Mouse (Mus musculus) lung, postnatal 4 days (tissue): ENCODE measurements around the gene Ppp4r4.

ENCODE experiments used
- DNase-seq, 2 experiments: peaks; one replicate each; pipeline ENCODE4 v3.0.0; 2021

The Ppp4r4 gene

GRCm38 (mm10) chr12:103540429-103540828 is 8.3 kb downstream of the Ppp4r4 start:
- DNase-seq, result no peak

- no peak for DNase-seq
These were observed 11.3 kb downstream of the Ppp4r4 start for GRCm38 (mm10) chr12:103543351-103543750.

- DNase-seq, result no peak
These were observed 12.1 kb downstream of the Ppp4r4 start for GRCm38 (mm10) chr12:103544213-103544612.

DNA sequence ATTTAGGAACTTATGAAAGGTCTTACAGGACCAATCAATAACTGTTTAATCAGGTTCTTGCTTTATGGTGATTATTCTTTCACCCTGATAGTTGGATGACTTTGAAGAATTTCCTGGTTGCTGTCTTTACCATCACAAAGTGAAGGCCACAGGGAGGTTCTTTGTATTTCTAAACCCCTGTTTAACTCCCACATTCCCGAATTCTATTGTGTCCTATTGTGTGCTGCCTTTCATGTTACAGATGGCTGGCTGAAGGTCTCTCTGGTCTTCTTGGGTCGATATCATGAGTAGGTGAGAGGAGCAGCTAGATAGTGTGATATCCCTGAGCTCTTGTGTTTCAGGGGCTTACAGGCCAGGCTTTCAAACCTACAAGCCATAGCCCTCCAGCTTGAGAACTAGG is 15.4 kb downstream of the Ppp4r4 start:
- no peak for DNase-seq

DNA sequence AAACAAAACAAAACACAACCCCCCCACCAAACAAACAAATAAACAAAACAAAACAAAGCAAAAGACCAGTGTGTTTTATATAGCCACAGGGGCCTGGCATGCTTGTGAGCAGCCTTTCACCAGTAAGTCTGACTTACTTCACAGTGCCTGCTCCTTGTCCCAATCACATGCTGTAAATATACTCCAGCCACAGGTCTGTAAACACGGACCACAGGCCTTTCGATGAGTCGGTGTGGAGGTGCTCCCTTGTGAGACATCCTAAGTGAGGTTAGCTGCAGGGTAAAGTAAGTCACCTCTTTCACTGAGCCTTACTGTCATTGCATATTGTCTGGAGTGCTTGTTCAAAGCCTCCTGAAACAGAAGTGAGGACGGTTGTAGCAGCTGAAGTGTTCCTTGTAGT is 16.4 kb downstream of the Ppp4r4 start:
- no peak for DNase-seq

DNA sequence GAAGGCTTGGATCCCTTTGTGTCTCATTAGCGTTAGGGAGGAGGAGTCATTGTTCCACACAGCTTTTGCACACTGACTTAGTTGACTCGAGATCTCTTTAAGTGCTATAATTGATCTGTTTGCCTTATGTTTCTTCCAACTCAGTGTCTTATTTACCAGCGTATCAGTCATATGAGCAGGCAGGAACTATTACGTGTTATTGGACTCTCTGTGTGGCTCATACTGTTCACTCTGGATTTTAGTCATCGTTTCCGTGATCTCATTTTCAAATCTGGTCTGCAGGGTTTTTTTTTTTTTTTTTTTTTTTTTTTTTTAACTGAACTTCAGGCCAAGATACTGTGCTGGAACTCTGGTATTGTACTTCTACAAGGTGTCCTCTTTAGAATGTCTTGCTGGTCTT is 18.0 kb downstream of the Ppp4r4 start:
- no peak for DNase-seq

DNA sequence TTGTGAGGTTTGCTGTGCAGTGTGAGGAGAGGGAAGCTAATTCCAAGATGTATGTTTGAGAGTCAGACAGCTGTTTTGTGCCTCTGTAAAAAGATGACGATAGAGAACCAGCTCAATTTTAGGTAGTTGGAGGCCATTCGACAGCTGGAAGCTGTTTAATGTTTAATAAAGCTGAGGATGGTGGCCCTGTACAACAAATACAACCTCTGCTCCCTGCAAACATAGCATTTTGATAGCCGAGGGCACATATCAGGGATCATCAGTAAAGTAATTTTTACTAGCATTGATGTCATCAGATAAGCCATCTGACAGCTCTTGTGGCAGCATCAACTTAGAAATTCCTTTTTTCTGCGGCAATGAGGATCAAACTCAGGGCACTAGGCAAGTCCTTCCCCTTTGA is 19.3 kb downstream of the Ppp4r4 start:
- no peak for DNase-seq

GRCm38 (mm10) chr12:103552506-103552905 is 20.4 kb downstream of the Ppp4r4 start:
- DNase-seq, result no peak

DNA sequence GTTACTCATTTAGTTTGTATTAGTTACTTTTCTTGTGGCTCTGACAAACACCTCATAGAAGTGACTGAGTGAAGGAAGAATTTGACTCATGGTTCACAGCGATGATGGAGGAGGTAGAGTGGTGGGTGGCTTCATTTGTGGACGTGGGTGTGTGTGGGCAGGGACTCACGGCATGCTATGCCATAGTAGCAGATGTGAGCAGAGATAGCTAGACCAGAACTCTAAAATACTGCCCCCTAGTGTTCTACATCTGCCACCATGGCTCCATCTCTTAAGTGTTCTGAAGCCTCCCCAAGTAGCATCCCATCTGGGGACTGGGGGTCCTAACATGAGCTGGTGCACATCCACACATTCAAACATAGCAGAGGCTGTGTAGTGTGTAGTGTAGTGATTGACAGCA is 21.4 kb downstream of the Ppp4r4 start:
- DNase-seq, result no peak

DNA sequence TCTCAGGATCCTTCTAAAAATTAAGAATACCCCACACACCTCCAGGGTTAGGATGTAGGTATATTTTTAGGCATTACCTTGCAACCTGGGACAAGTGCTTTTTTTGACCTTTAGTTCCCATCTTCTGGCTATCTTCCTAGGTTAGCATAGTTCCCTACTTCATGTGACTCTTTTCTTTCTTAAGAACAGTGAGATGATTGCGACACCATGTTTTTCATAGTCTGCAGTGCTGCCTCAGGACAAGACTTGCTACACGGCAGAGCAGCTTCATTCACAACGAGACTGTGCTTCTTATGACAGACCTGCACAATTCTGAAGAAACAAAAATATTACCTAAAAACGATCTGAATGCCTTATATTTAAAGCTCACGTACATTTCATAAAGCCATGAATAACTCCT is 24.8 kb downstream of the Ppp4r4 start:
- no peak for DNase-seq

GRCm38 (mm10) chr12:103564726-103565125 is 32.6 kb downstream of the Ppp4r4 start:
- no peak for DNase-seq

DNA sequence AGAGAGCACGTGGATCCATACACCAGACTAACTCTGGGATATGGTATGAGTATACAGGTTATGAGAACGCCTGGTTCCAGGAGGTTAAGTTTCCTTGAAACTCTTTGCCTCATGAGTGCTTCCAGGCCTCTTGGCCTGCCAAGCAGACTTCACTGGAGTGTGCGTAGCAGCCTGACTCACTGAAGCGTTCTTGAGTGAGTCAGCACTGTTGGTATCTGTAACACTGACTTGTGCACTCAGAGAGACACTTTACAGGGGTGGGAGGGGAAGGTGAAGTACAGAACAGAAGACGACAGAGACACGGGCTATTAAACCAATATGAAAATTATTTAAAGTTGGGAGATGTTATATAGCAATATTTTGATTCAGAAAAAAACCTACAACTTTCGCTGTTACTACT is 33.1 kb downstream of the Ppp4r4 start:
- no peak for DNase-seq

GRCm38 (mm10) chr12:103567129-103567528 is 35.0 kb downstream of the Ppp4r4 start:
- peak in 1 of 2 experiments; percentile 28 for DNase-seq

- DNase-seq, result no peak
These were observed 37.6 kb downstream of the Ppp4r4 start for GRCm38 (mm10) chr12:103569690-103570089.

GRCm38 (mm10) chr12:103578148-103578547 is 46.1 kb downstream of the Ppp4r4 start:
- peak in 1 of 2 experiments; percentile 27 for DNase-seq

- DNase-seq, result no peak
These were observed 51.7 kb downstream of the Ppp4r4 start for GRCm38 (mm10) chr12:103583771-103584170.

- DNase-seq, result no peak
These were observed 66.3 kb downstream of the Ppp4r4 start for GRCm38 (mm10) chr12:103598411-103598810.

DNA sequence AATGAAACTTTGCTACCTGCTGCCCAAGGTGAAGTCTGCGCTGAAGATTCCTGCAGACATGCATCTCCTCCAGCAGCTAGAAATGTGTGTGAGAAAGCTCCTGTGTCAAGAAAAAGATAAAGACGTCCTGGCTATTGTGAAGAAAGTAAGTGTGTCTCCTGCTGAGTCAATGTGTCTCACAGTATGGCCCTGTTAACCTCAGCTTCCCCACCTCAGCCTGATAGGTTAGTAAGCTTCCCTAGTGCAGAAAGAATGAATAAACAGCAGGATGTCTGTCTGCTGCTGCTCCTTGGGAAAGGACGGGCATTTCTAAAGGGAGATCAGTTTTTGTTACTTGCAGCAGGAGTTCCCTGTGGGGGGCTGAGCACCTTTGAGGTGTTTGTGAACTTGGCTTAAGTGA is 68.3 kb downstream of the Ppp4r4 start:
- no peak for DNase-seq

DNA sequence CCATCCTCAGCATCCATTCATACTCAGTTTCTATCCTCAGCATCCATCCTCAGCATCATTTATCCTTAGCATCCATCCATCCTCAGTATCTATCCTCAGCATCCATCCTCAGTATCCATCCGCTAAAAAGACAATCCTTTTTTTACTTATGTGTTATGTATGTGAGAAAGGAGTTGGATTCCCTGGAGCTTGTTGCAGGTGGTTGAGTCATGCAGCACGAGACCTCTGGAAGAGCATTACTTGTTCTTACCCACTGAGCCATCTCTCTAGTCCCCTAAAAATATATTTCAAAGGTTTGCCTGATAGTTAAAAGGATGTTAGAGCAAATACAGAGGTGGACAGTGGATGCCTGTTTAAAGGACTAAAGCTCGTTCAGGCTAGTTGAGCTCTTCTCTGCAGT is 69.8 kb downstream of the Ppp4r4 start:
- no peak for DNase-seq

DNA sequence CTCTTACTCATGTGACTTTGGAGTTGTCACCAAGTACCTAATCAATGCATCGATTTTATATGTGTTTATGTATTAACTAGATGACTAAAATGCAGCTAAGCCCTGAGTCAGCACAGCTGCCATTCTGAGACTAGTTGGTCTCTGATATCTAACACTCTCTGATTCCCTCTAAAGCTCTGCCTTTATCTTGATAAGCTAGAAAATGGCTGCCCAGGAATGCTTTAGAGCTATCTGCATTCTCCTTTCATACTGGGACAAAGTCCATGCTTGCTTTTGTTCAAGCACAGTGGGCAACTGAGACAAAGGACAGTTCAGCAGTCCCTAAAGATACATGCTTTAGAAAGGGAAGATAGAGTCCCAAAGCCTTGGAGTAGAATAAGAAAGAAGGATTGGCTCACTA is 83.1 kb downstream of the Ppp4r4 start:
- no peak for DNase-seq

DNA sequence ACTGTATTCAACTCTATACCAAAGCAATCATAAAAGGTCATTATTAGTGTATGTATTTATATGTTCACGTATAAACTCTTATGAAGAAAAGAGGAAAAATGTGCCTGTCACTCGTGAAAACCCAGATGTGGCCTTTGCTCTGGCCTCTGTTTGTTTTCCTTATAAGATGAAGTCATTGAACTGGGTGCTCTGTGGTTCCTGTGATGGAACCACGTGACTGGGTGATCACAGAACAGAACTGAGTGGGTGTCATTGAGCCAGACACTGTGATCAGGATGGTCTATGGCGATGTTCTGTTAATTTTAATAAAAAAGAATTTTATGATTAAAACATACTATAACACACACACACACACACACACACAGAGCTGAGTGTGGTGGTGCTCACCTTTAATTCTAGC is 83.7 kb downstream of the Ppp4r4 start:
- DNase-seq, result no peak

DNA sequence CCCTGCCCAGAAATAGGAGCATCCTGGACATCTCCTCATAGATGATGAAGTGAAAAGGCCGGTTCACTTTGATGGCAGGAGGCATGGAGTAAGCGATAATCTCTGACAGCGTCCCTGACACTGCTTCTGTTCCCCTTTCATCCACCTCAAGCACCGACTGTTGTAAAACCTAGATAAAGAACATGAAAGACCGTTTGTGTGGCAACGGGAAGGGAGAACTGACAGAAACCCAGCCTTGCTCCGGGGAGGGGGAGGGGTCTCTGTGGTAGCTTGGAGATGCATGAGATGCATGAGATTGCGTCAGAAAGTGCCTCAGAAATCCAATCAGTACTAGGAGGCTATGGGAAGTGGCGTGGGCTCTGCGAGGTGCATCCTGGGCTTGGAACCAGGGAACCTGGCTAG is 84.8 kb downstream of the Ppp4r4 start:
- DNase-seq, result no peak

DNA sequence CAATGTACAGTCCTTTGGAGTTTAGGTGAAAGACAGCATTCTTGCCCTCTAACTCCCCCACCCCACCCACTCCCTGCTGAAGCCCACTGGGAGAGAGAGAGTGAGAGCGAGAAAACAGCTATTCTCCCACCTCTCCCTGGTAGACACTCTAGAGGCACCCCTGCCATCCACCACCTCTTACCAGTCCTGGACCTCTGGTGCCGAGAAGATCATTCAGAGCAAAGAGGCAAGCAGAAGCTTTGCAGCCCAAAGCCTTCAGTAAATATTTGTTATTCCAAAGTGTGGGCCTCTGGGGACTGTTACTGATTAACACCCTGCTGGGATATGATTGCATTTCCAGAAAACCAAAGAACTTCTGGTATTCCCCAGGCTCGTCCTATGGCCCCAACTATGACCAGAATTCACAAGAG is 99.1 kb downstream of the Ppp4r4 start, which contains the start of gene Serpina10:
TSS of gene Serpina10 (minus strand) at position 242 of the 410 bp plus-strand sequence.
- DNase-seq, result no peak

DNA sequence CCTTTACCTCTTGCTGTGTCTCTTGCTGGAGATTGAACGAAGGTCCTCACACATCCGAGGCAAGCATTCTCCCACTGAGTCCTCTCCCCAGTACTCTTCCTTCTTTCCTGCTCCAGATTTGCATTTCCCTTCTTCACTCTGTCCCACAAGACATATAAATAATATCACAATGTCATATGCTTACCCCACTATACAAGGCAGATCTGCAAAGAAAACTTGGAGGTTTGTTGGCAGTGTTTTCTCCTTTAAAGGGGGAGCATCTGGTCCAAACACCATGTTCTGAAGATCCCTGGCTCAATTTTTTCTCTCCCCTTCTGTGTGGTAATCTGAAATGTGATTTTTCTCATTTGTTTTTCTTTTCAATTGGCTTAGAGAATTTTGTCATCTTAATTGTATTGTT is 102.3 kb downstream of the Ppp4r4 start:
- no peak for DNase-seq

GRCm38 (mm10) chr12:103635846-103636245 is 103.8 kb downstream of the Ppp4r4 start:
- no peak for DNase-seq

DNA sequence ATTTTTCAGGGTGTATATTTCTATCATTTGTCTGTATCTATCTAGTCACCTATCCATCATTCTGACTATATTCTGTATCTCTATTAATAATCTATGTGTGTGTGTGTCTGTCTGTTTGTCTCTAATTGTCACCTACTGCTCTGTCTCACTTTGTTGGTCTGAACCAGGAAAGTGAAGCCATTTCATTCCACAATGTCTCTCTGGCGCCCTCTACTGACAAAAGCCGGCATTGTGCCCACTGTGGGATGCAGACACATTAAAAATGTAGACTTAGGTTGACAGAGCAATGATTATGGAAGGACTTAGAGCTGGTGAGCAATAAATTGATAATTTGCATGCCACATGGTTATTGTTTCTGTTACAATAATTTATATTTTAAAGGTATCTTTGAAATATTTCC is 111.3 kb downstream of the Ppp4r4 start:
- DNase-seq, result peak; percentile 50 to 83
